Mouse (Mus musculus): Measurements from ENCODE around the gene Gli2. TPM values are rescaled to one million over a fixed set of nuclear protein-coding genes. Genes with fewer than 3 reads are reported as not detected.

The Gli2 gene
- total and polyA plus RNA-seq, 3 experiments: 1.5 to 11.3 TPM; not detected in 1

- no peaks in the 10 kb centered on the region for H3K79me2 ChIP-seq (ENCODE audit: control insufficient read depth, insufficient read depth, low read length, poor library complexity)
- no peak for DNase-seq (ENCODE audit: low read depth, low spot score)
- H3K4me1 ChIP-seq (ENCODE audit: control insufficient read depth in 1 of 2, insufficient read depth in 2 of 2, low read length in 2 of 2): no peaks in the 10 kb centered on the region
- TF ChIP-seq TAL1 (IDR thresholded peaks at IDR 0.05; ENCODE audit: low read length) (no peak), TBP (IDR thresholded peaks at IDR 0.05; ENCODE audit: low read depth, low read length) (no peak), RCOR1 (IDR thresholded peaks at IDR 0.05; ENCODE audit: low read depth, low read length) (no peak), KAT2A (conservative IDR thresholded peaks at IDR 0.05; ENCODE audit: low read depth, low read length) (no peak), MXI1 (IDR thresholded peaks at IDR 0.05; ENCODE audit: low read depth, low read length) (no peak), CHD1 (IDR thresholded peaks at IDR 0.05; ENCODE audit: low read depth, low read length) (no peak), POLR2AphosphoS5 (IDR thresholded peaks at IDR 0.05; ENCODE audit: borderline replicate concordance, low read depth, low read length) (no peak), MAFK (IDR thresholded peaks at IDR 0.05; ENCODE audit: borderline replicate concordance, low read depth, low read length) (no peak), ETS1 (IDR thresholded peaks at IDR 0.05; ENCODE audit: low read depth, low read length) (no peak), CHD2 (IDR thresholded peaks at IDR 0.05; ENCODE audit: low read length) (no peak), ZNF384 (IDR thresholded peaks at IDR 0.05; ENCODE audit: low read depth, low read length) (no peak), SIN3A (IDR thresholded peaks at IDR 0.05; ENCODE audit: low read length) (no peak)
- H3K27me3 ChIP-seq (ENCODE audit: control insufficient read depth in 1 of 2, insufficient read depth in 2 of 2, low read length in 2 of 2): no peaks in the 10 kb centered on the region
- no peaks in the 10 kb centered on the region for H3K9me3 ChIP-seq (replicated peaks; ENCODE audit: insufficient read depth, low read length)
- H3K9ac ChIP-seq (ENCODE audit: control insufficient read depth, low read depth, low read length, poor library complexity, severe bottlenecking): no peak overlapping the region
- no peak overlapping the region for H3K27ac ChIP-seq (ENCODE audit: control insufficient read depth, low read depth, low read length)
- H3K4me3 ChIP-seq (ENCODE audit: control insufficient read depth in 1 of 2, insufficient read depth in 1 of 2, low read depth in 2 of 2, low read length in 2 of 2): no peak overlapping the region
- H3K36me3 ChIP-seq (ENCODE audit: control insufficient read depth in 1 of 2, insufficient read depth in 2 of 2, low read length in 2 of 2): no peaks in the 10 kb centered on the region
Measured at GRCm38 (mm10) chr1:118880781-118881247, 172.6 kb downstream of the Gli2 start.

GRCm38 (mm10) chr1:118878291-118878690 is 175.1 kb downstream of the Gli2 start:
- Histone ChIP-seq H3K27me3 (ENCODE audit: control insufficient read depth in 1 of 2, insufficient read depth in 2 of 2, low read length in 2 of 2) (no peaks in the 10 kb centered on the region), H3K79me2 (ENCODE audit: control insufficient read depth, insufficient read depth, low read length, poor library complexity) (no peaks in the 10 kb centered on the region), H3K9me3 (replicated peaks; ENCODE audit: insufficient read depth, low read length) (no peaks in the 10 kb centered on the region), H3K27ac (ENCODE audit: control insufficient read depth, low read depth, low read length) (no peak overlapping the region), H3K4me3 (ENCODE audit: control insufficient read depth in 1 of 2, insufficient read depth in 1 of 2, low read depth in 2 of 2, low read length in 2 of 2) (no peak overlapping the region), H3K36me3 (ENCODE audit: control insufficient read depth in 1 of 2, insufficient read depth in 2 of 2, low read length in 2 of 2) (no peaks in the 10 kb centered on the region), H3K9ac (ENCODE audit: control insufficient read depth, low read depth, low read length, poor library complexity, severe bottlenecking) (no peak overlapping the region), H3K4me1 (ENCODE audit: control insufficient read depth in 1 of 2, insufficient read depth in 2 of 2, low read length in 2 of 2) (no peaks in the 10 kb centered on the region)
- DNase-seq (ENCODE audit: low read depth, low spot score): no peak
- TF ChIP-seq SMC3 (IDR thresholded peaks at IDR 0.05; ENCODE audit: low read depth, low read length): no peak
- TF ChIP-seq TAL1 (IDR thresholded peaks at IDR 0.05; ENCODE audit: low read length): no peak
- TF ChIP-seq BHLHE40 (IDR thresholded peaks at IDR 0.05; ENCODE audit: borderline replicate concordance, low read depth, low read length): no peak
- no peak for TF ChIP-seq MXI1 (IDR thresholded peaks at IDR 0.05; ENCODE audit: low read depth, low read length)
- no peak for TF ChIP-seq TCF12 (IDR thresholded peaks at IDR 0.05; ENCODE audit: low read depth, low read length)
- no peak for TF ChIP-seq RCOR1 (IDR thresholded peaks at IDR 0.05; ENCODE audit: low read depth, low read length)
- no peak for TF ChIP-seq KAT2A (conservative IDR thresholded peaks at IDR 0.05; ENCODE audit: low read depth, low read length)
- no peak for TF ChIP-seq E2F4 (IDR thresholded peaks at IDR 0.05; ENCODE audit: borderline replicate concordance, low read depth, low read length)
- no peak for TF ChIP-seq CHD1 (IDR thresholded peaks at IDR 0.05; ENCODE audit: low read depth, low read length)
- no peak for TF ChIP-seq TBP (IDR thresholded peaks at IDR 0.05; ENCODE audit: low read depth, low read length)
- no peak for TF ChIP-seq CHD2 (IDR thresholded peaks at IDR 0.05; ENCODE audit: low read length)
- TF ChIP-seq ETS1 (IDR thresholded peaks at IDR 0.05; ENCODE audit: low read depth, low read length): no peak

Measured in MEL (cell line).